Mouse (Mus musculus): ENCODE results near the gene Dock10.

DNA sequence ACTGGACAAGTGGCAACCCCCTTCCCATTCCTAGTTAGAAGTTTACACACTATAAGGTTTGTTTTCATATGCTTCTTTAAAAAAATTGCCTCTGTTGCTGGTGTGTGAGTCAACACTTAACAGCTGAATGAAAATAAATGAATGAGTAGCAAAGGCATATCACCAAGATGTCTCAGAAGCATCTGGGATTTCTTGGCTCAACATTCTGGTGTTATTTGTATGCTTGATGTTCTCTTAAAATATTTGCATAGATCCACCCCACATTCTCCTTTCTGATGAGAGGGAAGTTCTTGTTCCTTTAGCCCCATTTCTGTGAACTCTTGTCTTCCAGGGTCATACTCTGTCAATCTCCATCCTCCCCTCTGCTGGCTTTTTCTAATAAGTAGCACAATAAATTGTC is 38.2 kb downstream of the Dock10 start:
- TF ChIP-seq CTCF (IDR thresholded peaks at IDR 0.05; ENCODE audit: insufficient read depth, low read depth, low read length) (no peak), POLR2A (IDR thresholded peaks at IDR 0.05; ENCODE audit: insufficient read depth, low read depth, low read length) (no peak)
